Mouse (Mus musculus): ENCODE data around the gene Siah3.

GRCm38 (mm10) chr14:75418721-75419120, 37.1 kb upstream of the Siah3 start:
- no peak for TF ChIP-seq CTCF (IDR thresholded peaks at IDR 0.05 in 2 of 3, conservative IDR thresholded peaks at IDR 0.05 in 1 of 3; ENCODE audit: control insufficient read depth in 1 of 3, insufficient read depth in 1 of 3, low read depth in 2 of 3, low read length in 3 of 3, poor library complexity in 1 of 3, severe bottlenecking in 1 of 3)
- no peak for TF ChIP-seq TBP (IDR thresholded peaks at IDR 0.05; ENCODE audit: low read depth, low read length)
- TF ChIP-seq EP300 (IDR thresholded peaks at IDR 0.05; ENCODE audit: low read depth in 1 of 2, low read length in 2 of 2) = no peak
- TF ChIP-seq HCFC1 (IDR thresholded peaks at IDR 0.05; ENCODE audit: low read depth, low read length) = no peak
- TF ChIP-seq POLR2A (IDR thresholded peaks at IDR 0.05; ENCODE audit: control insufficient read depth in 1 of 2, insufficient read depth in 1 of 2, low read depth in 1 of 2, low read length in 2 of 2, poor library complexity in 1 of 2) = no peak
- TF ChIP-seq RCOR1 (IDR thresholded peaks at IDR 0.05; ENCODE audit: low read depth, low read length) = no peak

All from MEL (cell line).